Mouse (Mus musculus): ENCODE measurements around the gene Adprm.

GRCm38 (mm10) chr11:66998467-66999403, 53.7 kb downstream of the Adprm start:
- TF ChIP-seq CTCF (IDR thresholded peaks at IDR 0.05; ENCODE audit: low read depth, low read length), result no peak
- TF ChIP-seq POLR2A (IDR thresholded peaks at IDR 0.05; ENCODE audit: insufficient read depth, low read length), result no peak
- no peak for TF ChIP-seq EP300 (IDR thresholded peaks at IDR 0.05; ENCODE audit: insufficient read depth, low read depth, low read length)

Data from ES-Bruce4 (cell line).